Mouse (Mus musculus) limb, embryonic 13.5 days (tissue): ENCODE results near the gene Duox2. TPM values are rescaled to one million over a fixed set of nuclear protein-coding genes. Genes with fewer than 3 reads are reported as not detected.
A peak's percentile ranks its signal among the peaks of the same experiment; 100 is the strongest.

Experiments used
- ATAC-seq: fragments of 200-750 bp; cut with Nextera tagmentation; 2 replicates; pipeline ENCODE4 v1.8.0; 2017; ENCODE audit warnings: low read depth, moderate number of reproducible peaks, moderate TSS enrichment; ENCODE audit not compliant: low FRiP score
- H3K27ac ChIP-seq: fragments of 300-500 bp; sonication (generic); 2 replicates; pipeline ENCODE4 v1.5.1; 2015; ENCODE audit warnings: inconsistent platforms, mild to moderate bottlenecking, moderate library complexity
- H3K27me3 ChIP-seq: fragments of 300-500 bp; sonication (generic); 2 replicates; pipeline ENCODE4 v1.6.1; 2015; ENCODE audit warnings: mild to moderate bottlenecking, inconsistent platforms
- H3K36me3 ChIP-seq: fragments of 300-500 bp; sonication (generic); 2 replicates; pipeline ENCODE4 v1.6.1; 2015; ENCODE audit warnings: inconsistent platforms, mild to moderate bottlenecking, moderate library complexity
- H3K4me1 ChIP-seq: fragments of 300-500 bp; sonication (generic); 2 replicates; pipeline ENCODE4 v1.6.1; 2015; ENCODE audit warnings: inconsistent platforms
- H3K4me2 ChIP-seq: fragments of 300-500 bp; sonication (generic); replicated peaks from 2 replicates; pipeline ENCODE4 v1.6.1; 2015; ENCODE audit warnings: inconsistent platforms, mild to moderate bottlenecking, moderate library complexity
- H3K4me3 ChIP-seq: fragments of 300-500 bp; sonication (generic); 2 replicates; pipeline ENCODE4 v1.5.1; 2015; ENCODE audit warnings: moderate library complexity, mild to moderate bottlenecking, inconsistent platforms
- H3K9ac ChIP-seq: fragments of 300-500 bp; sonication (generic); 2 replicates; pipeline ENCODE4 v1.6.1; 2015; ENCODE audit warnings: mild to moderate bottlenecking, inconsistent platforms
- H3K9me3 ChIP-seq: fragments of 300-500 bp; sonication (generic); 2 replicates; pipeline ENCODE4 v1.6.1; 2016; ENCODE audit warnings: inconsistent platforms
- WGBS: fragments of 180-500 bp; shearing (Covaris S2); methylation state at CpG from one replicate; pipeline ENCODE4 v1.1.7; 2015; 5-methylcytosine and 5-hydroxymethylcytosine counted together
- polyA plus RNA-seq: library from polyadenylated mRNA; unstranded; fragments of >200 nt; fragmentation: Nextera tagmentation; extraction: Ambion mirVana; gene quantifications from 2 replicates; pipeline ENCODE4 v1.2.1, GENCODE M21; 2015

Duox2 gene
- polyA plus RNA-seq, 1 experiment from 2014 or later, result 0.03 TPM

- no peak overlapping the region for H3K27ac ChIP-seq
- WGBS, result 94% methylated on average over 5 of the region's 5 CpGs
- no peak overlapping the region for H3K4me2 ChIP-seq
- H3K9ac ChIP-seq, result no peak overlapping the region
- no peaks in the 10 kb centered on the region for H3K4me1 ChIP-seq
- no peak for ATAC-seq
- H3K9me3 ChIP-seq, result no peaks in the 10 kb centered on the region
- H3K4me3 ChIP-seq, result no peak overlapping the region
- H3K36me3 ChIP-seq, result 0 out of 2 replicates have a peak, but pooled peaks cover 3% of the 10 kb centered on the region
- no peaks in the 10 kb centered on the region for H3K27me3 ChIP-seq
Measured at GRCm38 (mm10) chr2:122255997-122256396, 42.3 kb downstream of the Duox2 start.

- H3K9ac ChIP-seq, result no peak overlapping the region
- H3K36me3 ChIP-seq, result no peaks in the 10 kb centered on the region
- WGBS, result 88% methylated on average over 10 of the region's 10 CpGs
- no peak overlapping the region for H3K27ac ChIP-seq
- H3K4me2 ChIP-seq, result no peak overlapping the region
- no peak for ATAC-seq
- no peaks in the 10 kb centered on the region for H3K4me1 ChIP-seq
- H3K27me3 ChIP-seq, result no peaks in the 10 kb centered on the region
- no peaks in the 10 kb centered on the region for H3K9me3 ChIP-seq
- H3K4me3 ChIP-seq, result no peak overlapping the region
Measured at GRCm38 (mm10) chr2:122247786-122248185, 50.5 kb downstream of the Duox2 start.

DNA sequence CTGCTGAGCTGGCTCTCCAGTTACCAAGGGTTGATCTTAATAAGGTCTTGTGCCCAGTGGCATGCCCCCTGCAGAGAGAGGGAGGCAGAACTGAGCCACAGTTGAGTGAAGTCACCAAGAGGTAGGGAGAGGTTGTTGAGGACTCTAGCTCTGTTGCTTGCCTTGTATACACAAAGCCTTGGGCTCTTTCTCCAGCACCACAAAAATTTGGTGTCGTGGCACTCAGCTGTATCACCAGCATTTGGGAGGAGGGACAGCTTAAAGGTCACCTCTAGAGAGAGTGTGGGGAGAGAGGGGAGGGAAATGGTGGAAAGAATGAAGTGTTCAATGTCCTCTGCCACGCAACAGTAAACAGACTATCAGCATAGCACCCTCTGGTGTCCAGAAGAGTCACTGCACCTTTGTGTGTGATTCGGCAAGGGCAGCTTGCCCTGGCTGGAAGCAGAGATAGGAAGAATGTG lies 54.5 kb downstream of the Duox2 start:
- Histone ChIP-seq H3K9ac (no peak overlapping the region), H3K27ac (no peak overlapping the region), H3K4me1 (no peaks in the 10 kb centered on the region), H3K36me3 (no peaks in the 10 kb centered on the region), H3K4me3 (no peak overlapping the region), H3K4me2 (no peak overlapping the region), H3K27me3 (no peaks in the 10 kb centered on the region), H3K9me3 (no peaks in the 10 kb centered on the region)
- 9% methylated on average over 3 of the region's 3 CpGs for WGBS
- ATAC-seq, result peak; percentile 35; the same call in 1 of the 2 replicates

- Histone ChIP-seq H3K9ac (no peak overlapping the region), H3K27me3 (no peaks in the 10 kb centered on the region), H3K27ac (no peak overlapping the region), H3K36me3 (no peaks in the 10 kb centered on the region), H3K4me1 (no peaks in the 10 kb centered on the region), H3K9me3 (no peaks in the 10 kb centered on the region), H3K4me2 (no peak overlapping the region), H3K4me3 (no peak overlapping the region)
- 70% methylated on average over 6 of the region's 6 CpGs for WGBS
- no peak for ATAC-seq
Measured at GRCm38 (mm10) chr2:122241935-122242334, 56.3 kb downstream of the Duox2 start.

- H3K9ac ChIP-seq, result no peak overlapping the region
- 86% methylated on average over 4 of the region's 4 CpGs for WGBS
- H3K9me3 ChIP-seq, result no peaks in the 10 kb centered on the region
- no peaks in the 10 kb centered on the region for H3K36me3 ChIP-seq
- H3K4me3 ChIP-seq, result no peak overlapping the region
- H3K27ac ChIP-seq, result no peak overlapping the region
- no peaks in the 10 kb centered on the region for H3K27me3 ChIP-seq
- no peaks in the 10 kb centered on the region for H3K4me1 ChIP-seq
- H3K4me2 ChIP-seq, result no peak overlapping the region
- no peak for ATAC-seq
Measured at GRCm38 (mm10) chr2:122241226-122241625, 57.0 kb downstream of the Duox2 start.

GRCm38 (mm10) chr2:122240735-122241134 lies 57.5 kb downstream of the Duox2 start:
- Histone ChIP-seq H3K4me3 (no peak overlapping the region), H3K27me3 (no peaks in the 10 kb centered on the region), H3K36me3 (no peaks in the 10 kb centered on the region), H3K9me3 (no peaks in the 10 kb centered on the region), H3K4me2 (no peak overlapping the region), H3K4me1 (no peaks in the 10 kb centered on the region), H3K9ac (no peak overlapping the region), H3K27ac (no peak overlapping the region)
- ATAC-seq, result no peak

- no peak overlapping the region for H3K27ac ChIP-seq
- H3K4me3 ChIP-seq, result no peak overlapping the region
- 94% methylated on average over 2 of the region's 2 CpGs for WGBS
- no peak overlapping the region for H3K4me2 ChIP-seq
- H3K9me3 ChIP-seq, result no peaks in the 10 kb centered on the region
- no peak for ATAC-seq
- H3K9ac ChIP-seq, result no peak overlapping the region
- peaks cover 10% of the 10 kb centered on the region for H3K4me1 ChIP-seq
- no peaks in the 10 kb centered on the region for H3K27me3 ChIP-seq
- H3K36me3 ChIP-seq, result no peaks in the 10 kb centered on the region
Measured at GRCm38 (mm10) chr2:122237891-122238470, 60.3 kb downstream of the Duox2 start.

DNA sequence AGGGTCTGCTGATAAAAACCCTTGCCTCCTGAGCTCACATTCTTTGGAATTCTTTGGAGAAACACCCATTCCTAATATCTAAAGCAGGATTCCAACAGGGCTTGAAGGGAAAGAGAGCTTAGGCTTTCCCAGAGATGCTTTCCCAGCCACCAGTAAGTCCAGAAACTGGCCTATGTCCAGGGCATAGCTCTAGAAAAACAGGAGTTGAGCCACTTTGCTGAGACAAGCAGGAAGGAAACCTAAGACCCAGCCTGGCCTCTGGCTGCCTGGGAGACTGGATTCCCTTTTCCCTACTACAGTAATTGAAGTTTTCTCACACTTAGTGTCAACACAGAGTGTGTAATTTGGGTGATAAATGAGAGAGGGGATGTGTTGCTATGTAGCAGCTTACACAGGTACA lies 61.9 kb downstream of the Duox2 start:
- H3K4me3 ChIP-seq, result no peak overlapping the region
- H3K4me2 ChIP-seq, result no peak overlapping the region
- H3K27ac ChIP-seq, result no peak overlapping the region
- no peaks in the 10 kb centered on the region for H3K9me3 ChIP-seq
- H3K27me3 ChIP-seq, result no peaks in the 10 kb centered on the region
- ATAC-seq, result no peak
- H3K4me1 ChIP-seq, result peaks cover 10% of the 10 kb centered on the region
- no peaks in the 10 kb centered on the region for H3K36me3 ChIP-seq
- H3K9ac ChIP-seq, result no peak overlapping the region

GRCm38 (mm10) chr2:122235425-122235824 lies 62.8 kb downstream of the Duox2 start:
- Histone ChIP-seq H3K27me3 (no peaks in the 10 kb centered on the region), H3K36me3 (no peaks in the 10 kb centered on the region), H3K9me3 (no peaks in the 10 kb centered on the region), H3K9ac (no peak overlapping the region), H3K27ac (no peak overlapping the region), H3K4me1 (peaks cover 10% of the 10 kb centered on the region), H3K4me3 (peak overlapping the region; percentile 61), H3K4me2 (peak overlapping the region; percentile 85)
- WGBS, result 91% methylated on average over 2 of the region's 2 CpGs
- ATAC-seq, result no peak

GRCm38 (mm10) chr2:122234611-122235288 lies 63.5 kb downstream of the Duox2 start, which contains the start of gene Sord:
Gene Sord (plus strand): TSS chr2:122234749.
- WGBS, result 1% methylated on average over 35 of the region's 35 CpGs
- peak; percentile 94 for ATAC-seq
- Histone ChIP-seq H3K27me3 (no peaks in the 10 kb centered on the region), H3K27ac (peak within 1 kb of the TSS; percentile 58; the same call in 1 of the 2 replicates), H3K36me3 (no peaks in the 10 kb centered on the region), H3K9ac (peak within 1 kb of the TSS; percentile 72), H3K4me2 (peak within 1 kb of the TSS; percentile 85), H3K4me3 (peak within 1 kb of the TSS; percentile 61), H3K4me1 (peaks cover 10% of the 10 kb centered on the region), H3K9me3 (no peaks in the 10 kb centered on the region)

DNA sequence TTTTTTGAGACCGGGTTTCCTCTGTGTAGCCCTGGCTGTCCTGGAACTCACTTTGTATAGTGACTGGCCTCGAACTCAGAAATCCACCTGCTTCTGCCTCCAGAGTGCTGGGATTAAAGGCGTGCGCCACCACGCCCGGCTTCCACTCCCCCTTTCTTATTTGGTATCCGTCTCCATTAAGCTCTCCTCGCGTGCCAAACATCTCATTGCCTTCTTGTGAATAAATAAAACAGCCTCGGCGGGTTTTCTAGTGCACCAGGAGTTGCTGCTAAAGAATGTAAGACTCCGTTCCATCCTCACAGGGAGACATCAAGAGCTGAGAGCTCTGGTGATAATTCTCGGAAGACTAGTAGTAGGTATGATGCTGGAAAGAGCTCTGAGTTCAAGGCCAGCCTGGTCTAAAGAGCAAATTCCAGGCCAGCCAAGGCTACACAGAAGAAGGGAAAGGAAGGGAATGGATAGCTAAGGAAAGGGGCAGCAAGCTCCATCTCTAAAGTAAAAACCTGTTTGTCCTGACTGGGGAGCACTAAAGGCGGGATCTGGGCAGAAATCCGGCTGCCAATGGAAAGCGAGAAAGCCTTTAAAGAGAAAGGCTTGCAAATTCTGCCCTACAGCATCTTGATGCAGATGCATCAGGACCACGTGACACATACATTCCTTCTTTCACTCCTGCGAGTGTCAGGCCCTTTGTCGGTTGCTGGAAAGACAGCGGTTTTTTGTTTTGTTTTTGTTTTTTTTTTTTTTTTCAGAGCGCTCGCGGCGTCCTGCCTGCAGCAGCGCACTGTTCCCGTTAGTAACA lies 64.3 kb downstream of the Duox2 start:
- peaks cover 10% of the 10 kb centered on the region for H3K4me1 ChIP-seq
- no peaks in the 10 kb centered on the region for H3K9me3 ChIP-seq
- H3K4me2 ChIP-seq, result peak overlapping the region; percentile 85
- H3K9ac ChIP-seq, result peak overlapping the region; percentile 72
- 8% methylated on average over 26 of the region's 26 CpGs for WGBS
- H3K4me3 ChIP-seq, result peak overlapping the region; percentile 61
- H3K27me3 ChIP-seq, result no peaks in the 10 kb centered on the region
- no peaks in the 10 kb centered on the region for H3K36me3 ChIP-seq
- H3K27ac ChIP-seq, result peak overlapping the region; percentile 58; the same call in 1 of the 2 replicates
- peak; percentile 38 for ATAC-seq

DNA sequence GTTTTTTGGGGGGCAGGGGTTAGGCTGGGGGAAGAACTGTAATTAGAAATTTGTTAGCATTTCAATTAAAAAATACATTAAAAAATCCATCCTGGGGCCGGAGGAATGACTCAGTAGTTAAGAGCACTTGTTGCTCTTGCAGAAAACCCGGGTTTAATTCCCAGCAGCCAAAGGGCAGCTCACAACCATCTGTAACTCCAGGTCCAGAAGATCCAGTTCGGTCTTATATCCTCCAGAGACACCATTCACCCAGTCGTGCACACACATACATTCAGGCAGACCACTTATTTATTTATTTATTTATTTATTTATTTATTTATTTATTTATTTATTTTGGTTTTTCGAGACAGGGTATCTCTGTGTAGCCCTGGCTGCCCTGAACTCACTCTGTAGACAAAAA lies 64.9 kb downstream of the Duox2 start:
- Histone ChIP-seq H3K4me1 (peaks cover 10% of the 10 kb centered on the region), H3K36me3 (no peaks in the 10 kb centered on the region), H3K4me2 (peak overlapping the region; percentile 85), H3K9ac (no peak overlapping the region), H3K9me3 (no peaks in the 10 kb centered on the region), H3K27me3 (no peaks in the 10 kb centered on the region), H3K27ac (no peak overlapping the region), H3K4me3 (peak overlapping the region; percentile 61; the same call in 1 of the 2 replicates)
- 54% methylated on average over 5 of the region's 5 CpGs for WGBS
- no peak for ATAC-seq
